Mouse (Mus musculus) lung, postnatal 36 days (tissue): Measurements from ENCODE around the gene Fam102a.
A peak's percentile ranks its signal among the peaks of the same experiment; 100 is the strongest.

Experiments used
- DNase-seq: peaks from one replicate; pipeline ENCODE4 v3.0.0; 2022; ENCODE audit warnings: mixed read lengths

Gene Fam102a

GRCm38 (mm10) chr2:32582830-32583799, 48.0 kb downstream of the Fam102a start:
- peak; percentile 94 for DNase-seq

GRCm38 (mm10) chr2:32585149-32585714, 50.1 kb downstream of the Fam102a start:
- DNase-seq: no peak

- peak; percentile 96 for DNase-seq
These were observed 51.8 kb downstream of the Fam102a start, which contains the start of gene St6galnac4 for GRCm38 (mm10) chr2:32586871-32587351. St6galnac4 (plus strand) TSS chr2:32587095.

- DNase-seq: peak; percentile 56
These were observed 52.7 kb downstream of the Fam102a start for GRCm38 (mm10) chr2:32587731-32588321.

- DNase-seq: no peak
These were observed 54.2 kb downstream of the Fam102a start for GRCm38 (mm10) chr2:32589213-32589795.

GRCm38 (mm10) chr2:32590224-32590623, 55.1 kb downstream of the Fam102a start:
- no peak for DNase-seq

GRCm38 (mm10) chr2:32591249-32591648, 56.1 kb downstream of the Fam102a start:
- peak; percentile 42 for DNase-seq

GRCm38 (mm10) chr2:32596725-32597124, 61.6 kb downstream of the Fam102a start:
- no peak for DNase-seq

GRCm38 (mm10) chr2:32597248-32597647, 62.1 kb downstream of the Fam102a start:
- no peak for DNase-seq

- no peak for DNase-seq
These were observed 62.6 kb downstream of the Fam102a start for GRCm38 (mm10) chr2:32597699-32598098.

- DNase-seq: no peak
These were observed 63.4 kb downstream of the Fam102a start for GRCm38 (mm10) chr2:32598506-32598905.

- DNase-seq: no peak
These were observed 64.3 kb downstream of the Fam102a start, which contains the start of gene St6galnac6 for GRCm38 (mm10) chr2:32599409-32599808. St6galnac6 (plus strand) TSS chr2:32599709.

- DNase-seq: peak; percentile 74
These were observed 66.4 kb downstream of the Fam102a start for GRCm38 (mm10) chr2:32601417-32602065.

- peak; percentile 96 for DNase-seq
These were observed 67.5 kb downstream of the Fam102a start for GRCm38 (mm10) chr2:32602600-32603054.

- DNase-seq: no peak
These were observed 69.5 kb downstream of the Fam102a start for GRCm38 (mm10) chr2:32604631-32605030.

- peak; percentile 91 for DNase-seq
These were observed 71.3 kb downstream of the Fam102a start for GRCm38 (mm10) chr2:32606161-32607142.

GRCm38 (mm10) chr2:32607262-32607947, 72.3 kb downstream of the Fam102a start:
- peak; percentile 81 for DNase-seq

- DNase-seq: peak; percentile 83
These were observed 73.1 kb downstream of the Fam102a start for GRCm38 (mm10) chr2:32608141-32608777.

GRCm38 (mm10) chr2:32608778-32609435, 73.8 kb downstream of the Fam102a start:
- DNase-seq: no peak
